Mouse (Mus musculus) MEL (cell line): ENCODE measurements at regions not wholly inside any gene's neighbourhood (a gene's known extent, or its start where the extent isn't known, plus 50 kb on each side); places are given as distances from the start of the nearest gene placed in this dataset.

Experiments
- CTCF ChIP-seq, 3 experiments: IDR thresholded peaks in 2 of 3; conservative IDR thresholded peaks in 1 of 3; 2 replicates each; pipeline ENCODE4 v1.5.1; 2011 to 2012; ENCODE audit warnings: low read length in 3 of 3, low read depth in 2 of 3, mild to moderate bottlenecking in 2 of 3, improper control_type of control experiment in 1 of 3, inconsistent platforms in 1 of 3, mixed read lengths in 1 of 3, moderate library complexity in 1 of 3; ENCODE audit not compliant: control insufficient read depth in 1 of 3, insufficient read depth in 1 of 3, poor library complexity in 1 of 3, severe bottlenecking in 1 of 3
- MAZ ChIP-seq: IDR thresholded peaks from 2 replicates; pipeline ENCODE4 v1.6.1; 2012; ENCODE audit warnings: low read depth, mild to moderate bottlenecking, inconsistent platforms, low read length, improper control_type of control experiment
- MYB ChIP-seq: IDR thresholded peaks from 2 replicates; pipeline ENCODE4 v1.6.1; 2011; ENCODE audit warnings: mild to moderate bottlenecking, low read depth, low read length, improper control_type of control experiment
- NELFE ChIP-seq: IDR thresholded peaks from 2 replicates; pipeline ENCODE4 v1.6.1; 2011; ENCODE audit warnings: low read depth, low read length, improper control_type of control experiment
- POLR2AphosphoS2 ChIP-seq: IDR thresholded peaks from 2 replicates; pipeline ENCODE4 v1.6.1; 2011; ENCODE audit warnings: low read length, improper control_type of control experiment
- SIN3A ChIP-seq: IDR thresholded peaks from 2 replicates; pipeline ENCODE4 v1.6.1; 2012; ENCODE audit warnings: low read length, improper control_type of control experiment, inconsistent platforms
- ZNF384 ChIP-seq: IDR thresholded peaks from 2 replicates; pipeline ENCODE4 v1.6.1; 2012; ENCODE audit warnings: low read depth, mild to moderate bottlenecking, inconsistent platforms, low read length, improper control_type of control experiment

DNA sequence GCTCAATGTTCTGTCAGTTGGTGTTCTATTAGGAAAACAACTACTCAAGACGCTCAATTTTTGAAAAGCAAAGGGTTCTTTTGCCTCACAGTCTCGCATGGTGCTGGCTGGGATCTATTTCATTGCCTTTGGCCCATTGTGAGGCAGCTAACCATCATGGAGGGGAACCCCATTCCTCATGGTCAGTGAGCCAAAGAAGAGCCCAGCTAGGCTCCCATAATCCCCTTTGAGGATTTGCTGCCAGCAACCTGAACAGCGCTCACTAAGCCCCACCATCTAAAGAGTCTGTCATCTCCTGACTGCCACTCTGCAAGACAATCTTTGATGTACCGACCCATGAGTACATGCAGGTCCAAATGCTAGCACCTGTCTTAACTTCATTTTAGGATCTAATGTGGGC is 53.1 kb upstream of the Galnt7 start:
- no peak for TF ChIP-seq CTCF (IDR thresholded peaks at IDR 0.05 in 2 of 3, conservative IDR thresholded peaks at IDR 0.05 in 1 of 3; ENCODE audit: control insufficient read depth in 1 of 3, insufficient read depth in 1 of 3, low read depth in 2 of 3, low read length in 3 of 3, poor library complexity in 1 of 3, severe bottlenecking in 1 of 3)
- no peak for TF ChIP-seq SIN3A
- TF ChIP-seq MYB, result no peak
- no peak for TF ChIP-seq MAZ
- no peak for TF ChIP-seq ZNF384
- no peak for TF ChIP-seq POLR2AphosphoS2
- no peak for TF ChIP-seq NELFE
